Mouse (Mus musculus) myocyte (in vitro differentiated cells): ENCODE data around the gene Scamp3.

Experiments
- E2F4 ChIP-seq: IDR thresholded peaks from one replicate; pipeline ENCODE4 v1.6.1; 2011; ENCODE audit warnings: mild to moderate bottlenecking, control low read depth, moderate library complexity; ENCODE audit not compliant: insufficient read depth
- MAX ChIP-seq: IDR thresholded peaks from one replicate; pipeline ENCODE4 v1.6.1; 2011; ENCODE audit warnings: low read depth, mild to moderate bottlenecking, control low read depth
- POLR2A ChIP-seq: IDR thresholded peaks from one replicate; pipeline ENCODE4 v1.6.1; 2011; ENCODE audit warnings: low read depth, mild to moderate bottlenecking, control low read depth, moderate library complexity; ENCODE audit not compliant: insufficient read length
- TCF12 ChIP-seq: IDR thresholded peaks from one replicate; pipeline ENCODE4 v1.6.1; 2011; ENCODE audit warnings: mild to moderate bottlenecking, control low read depth; ENCODE audit not compliant: poor library complexity, insufficient read depth, severe bottlenecking
- USF1 ChIP-seq: IDR thresholded peaks from one replicate; pipeline ENCODE4 v1.6.1; 2011; ENCODE audit warnings: low read depth, mild to moderate bottlenecking, control low read depth, moderate library complexity

DNA sequence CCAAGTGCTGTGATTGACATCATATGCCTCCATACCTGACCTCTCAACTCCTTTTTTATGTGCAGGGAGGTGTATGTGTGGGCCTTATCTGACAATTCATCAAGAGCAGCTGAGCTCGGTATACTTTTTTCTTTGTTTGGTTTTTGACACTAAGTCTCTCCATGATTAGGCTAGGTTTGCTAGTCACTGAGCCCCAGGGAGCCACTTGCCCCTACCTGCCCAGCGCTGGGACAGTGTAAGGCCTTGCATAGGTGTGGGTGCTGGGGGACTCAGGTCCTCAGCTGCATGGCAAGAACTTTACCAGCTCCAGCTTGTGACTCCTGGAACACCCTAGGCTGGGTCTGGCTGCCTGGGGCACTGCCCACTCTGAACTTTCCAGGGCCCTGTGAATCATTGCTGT lies 29.4 kb downstream of the Scamp3 start:
- TF ChIP-seq TCF12 (no peak), POLR2A (no peak), E2F4 (no peak), MAX (no peak), USF1 (no peak)
